Mouse (Mus musculus): ENCODE measurements around the gene Lypd6b. TPM values are rescaled to one million over a fixed set of nuclear protein-coding genes. Genes with fewer than 3 reads are reported as not detected.
A peak's percentile ranks its signal among the peaks of the same experiment; 100 is the strongest.

Lypd6b gene
- polyA plus RNA-seq, 1 experiment from 2014 or later: 4.4 TPM

- no peak for ATAC-seq (ENCODE audit: low FRiP score)
- no peak overlapping the region for H3K27ac ChIP-seq
- H3K4me1 ChIP-seq (replicated peaks): peaks cover 18% of the 10 kb centered on the region; the same call in 1 of the 2 replicates
- no peaks in the 10 kb centered on the region for H3K9me3 ChIP-seq
- no peaks in the 10 kb centered on the region for H3K36me3 ChIP-seq
- 0 out of 2 replicates have a peak, but pooled peaks cover 2% of the 10 kb centered on the region for H3K27me3 ChIP-seq
- no peak overlapping the region for H3K4me2 ChIP-seq
- 88% methylated on average over 6 of the region's 6 CpGs for WGBS
- H3K4me3 ChIP-seq: no peak overlapping the region
- no peak overlapping the region for H3K9ac ChIP-seq
Measured at GRCm38 (mm10) chr2:49909838-49910407, 122.4 kb downstream of the Lypd6b start.

- 67% methylated on average over 7 of the region's 7 CpGs for whole genome bisulfite sequencing
- H3K4me3 ChIP-seq: no peak overlapping the region
Measured at GRCm38 (mm10) chr2:49911296-49912034, 124.0 kb downstream of the Lypd6b start.

GRCm38 (mm10) chr2:49912261-49912895, 124.9 kb downstream of the Lypd6b start:
- Histone ChIP-seq H3K27ac (no peak overlapping the region), H3K36me3 (no peaks in the 10 kb centered on the region), H3K4me2 (no peak overlapping the region), H3K9me3 (no peaks in the 10 kb centered on the region), H3K4me3 (no peak overlapping the region), H3K4me1 (replicated peaks) (peaks cover 21% of the 10 kb centered on the region), H3K9ac (no peak overlapping the region), H3K27me3 (0 out of 2 replicates have a peak, but pooled peaks cover 2% of the 10 kb centered on the region)
- WGBS: 68% methylated on average over 3 of the region's 3 CpGs
- no peak for ATAC-seq (ENCODE audit: low FRiP score)

More at GRCm38 (mm10) chr2:49911296-49912034, 124.0 kb downstream of the Lypd6b start:
- Histone ChIP-seq H3K27me3 (0 out of 2 replicates have a peak, but pooled peaks cover 2% of the 10 kb centered on the region), H3K9me3 (no peaks in the 10 kb centered on the region), H3K4me2 (no peak overlapping the region), H3K9ac (no peak overlapping the region), H3K27ac (no peak overlapping the region), H3K36me3 (no peaks in the 10 kb centered on the region), H3K4me1 (replicated peaks) (peaks cover 18% of the 10 kb centered on the region; the same call in 1 of the 2 replicates)
- ATAC-seq (ENCODE audit: low FRiP score): peak; percentile 24; the same call in 1 of the 2 replicates

GRCm38 (mm10) chr2:49917489-49917888, 130.0 kb downstream of the Lypd6b start:
- H3K27me3 ChIP-seq: no peaks in the 10 kb centered on the region
- WGBS: 25% methylated on average over 10 of the region's 10 CpGs
- no peaks in the 10 kb centered on the region for H3K36me3 ChIP-seq
- H3K4me1 ChIP-seq (replicated peaks): peaks cover 23% of the 10 kb centered on the region
- no peak overlapping the region for H3K4me3 ChIP-seq
- ATAC-seq (ENCODE audit: low FRiP score): no peak
- H3K27ac ChIP-seq: no peak overlapping the region
- no peak overlapping the region for H3K9ac ChIP-seq
- no peaks in the 10 kb centered on the region for H3K9me3 ChIP-seq
- no peak overlapping the region for H3K4me2 ChIP-seq

GRCm38 (mm10) chr2:49918132-49918531, 130.6 kb downstream of the Lypd6b start:
- no peak for ATAC-seq (ENCODE audit: low FRiP score)
- peaks cover 25% of the 10 kb centered on the region for H3K4me1 ChIP-seq (replicated peaks)
- no peaks in the 10 kb centered on the region for H3K9me3 ChIP-seq
- H3K4me2 ChIP-seq: no peak overlapping the region
- H3K9ac ChIP-seq: 0 out of 2 replicates have a peak overlapping the region, but pooled peaks have one; percentile 13
- 77% methylated on average over 4 of the region's 4 CpGs for WGBS
- H3K27me3 ChIP-seq: no peaks in the 10 kb centered on the region
- peak overlapping the region; percentile 30; the same call in 1 of the 2 replicates for H3K27ac ChIP-seq
- H3K36me3 ChIP-seq: no peaks in the 10 kb centered on the region
- H3K4me3 ChIP-seq: no peak overlapping the region

GRCm38 (mm10) chr2:49918692-49919091, 131.2 kb downstream of the Lypd6b start:
- Histone ChIP-seq H3K9ac (0 out of 2 replicates have a peak overlapping the region, but pooled peaks have one; percentile 13), H3K4me1 (replicated peaks) (peaks cover 26% of the 10 kb centered on the region), H3K27me3 (no peaks in the 10 kb centered on the region), H3K9me3 (no peaks in the 10 kb centered on the region), H3K27ac (peak overlapping the region; percentile 30; the same call in 1 of the 2 replicates), H3K4me3 (no peak overlapping the region), H3K4me2 (no peak overlapping the region), H3K36me3 (no peaks in the 10 kb centered on the region)
- no peak for ATAC-seq (ENCODE audit: low FRiP score)
- 28% methylated on average over 9 of the region's 9 CpGs for WGBS

- H3K9ac ChIP-seq: no peak overlapping the region
- no peak overlapping the region for H3K4me2 ChIP-seq
- no peaks in the 10 kb centered on the region for H3K9me3 ChIP-seq
- 62% methylated on average over 8 of the region's 8 CpGs for WGBS
- peaks cover 26% of the 10 kb centered on the region for H3K4me1 ChIP-seq (replicated peaks)
- no peak overlapping the region for H3K27ac ChIP-seq
- no peak overlapping the region for H3K4me3 ChIP-seq
- H3K36me3 ChIP-seq: no peaks in the 10 kb centered on the region
- H3K27me3 ChIP-seq: no peaks in the 10 kb centered on the region
- ATAC-seq (ENCODE audit: low FRiP score): 0 out of 2 replicates have a peak, but pooled peaks have one; percentile 44
Measured at GRCm38 (mm10) chr2:49921948-49922347, 134.5 kb downstream of the Lypd6b start.

- Histone ChIP-seq H3K27ac (no peak overlapping the region), H3K9ac (no peak overlapping the region), H3K9me3 (no peaks in the 10 kb centered on the region), H3K36me3 (no peaks in the 10 kb centered on the region), H3K4me1 (replicated peaks) (peaks cover 19% of the 10 kb centered on the region), H3K4me3 (no peak overlapping the region), H3K4me2 (no peak overlapping the region), H3K27me3 (no peaks in the 10 kb centered on the region)
- ATAC-seq (ENCODE audit: low FRiP score): peak; percentile 46; the same call in 1 of the 2 replicates
- WGBS: 60% methylated on average over 4 of the region's 4 CpGs
Measured at GRCm38 (mm10) chr2:49922810-49923209, 135.3 kb downstream of the Lypd6b start.

GRCm38 (mm10) chr2:49926186-49926585, 138.7 kb downstream of the Lypd6b start:
- no peak for ATAC-seq (ENCODE audit: low FRiP score)
- Histone ChIP-seq H3K4me1 (replicated peaks) (peaks cover 10% of the 10 kb centered on the region; the same call in 1 of the 2 replicates), H3K27me3 (no peaks in the 10 kb centered on the region), H3K9ac (no peak overlapping the region), H3K27ac (no peak overlapping the region), H3K36me3 (no peaks in the 10 kb centered on the region), H3K4me3 (no peak overlapping the region), H3K9me3 (no peaks in the 10 kb centered on the region), H3K4me2 (no peak overlapping the region)
- WGBS: 73% methylated on average over 5 of the region's 5 CpGs

GRCm38 (mm10) chr2:49927362-49927761, 139.9 kb downstream of the Lypd6b start:
- H3K27me3 ChIP-seq: no peaks in the 10 kb centered on the region
- no peak overlapping the region for H3K4me2 ChIP-seq
- no peak for ATAC-seq (ENCODE audit: low FRiP score)
- H3K9me3 ChIP-seq: no peaks in the 10 kb centered on the region
- peaks cover 4% of the 10 kb centered on the region; the same call in 1 of the 2 replicates for H3K4me1 ChIP-seq (replicated peaks)
- H3K27ac ChIP-seq: no peak overlapping the region
- no peak overlapping the region for H3K4me3 ChIP-seq
- no peak overlapping the region for H3K9ac ChIP-seq
- H3K36me3 ChIP-seq: no peaks in the 10 kb centered on the region
- 72% methylated on average over 1 of the region's 1 CpGs for WGBS

GRCm38 (mm10) chr2:49929931-49930330, 142.4 kb downstream of the Lypd6b start:
- Histone ChIP-seq H3K4me2 (no peak overlapping the region), H3K4me3 (no peak overlapping the region), H3K27ac (no peak overlapping the region), H3K36me3 (no peaks in the 10 kb centered on the region), H3K9me3 (no peaks in the 10 kb centered on the region), H3K4me1 (replicated peaks) (no peaks in the 10 kb centered on the region), H3K27me3 (no peaks in the 10 kb centered on the region), H3K9ac (no peak overlapping the region)
- 85% methylated on average over 3 of the region's 3 CpGs for WGBS
- ATAC-seq (ENCODE audit: low FRiP score): no peak

GRCm38 (mm10) chr2:49937621-49938020, 150.1 kb downstream of the Lypd6b start:
- no peak overlapping the region for H3K4me3 ChIP-seq
- H3K4me2 ChIP-seq: no peak overlapping the region
- ATAC-seq (ENCODE audit: low FRiP score): no peak
- no peaks in the 10 kb centered on the region for H3K9me3 ChIP-seq
- no peaks in the 10 kb centered on the region for H3K4me1 ChIP-seq (replicated peaks)
- no peak overlapping the region for H3K27ac ChIP-seq
- 77% methylated on average over 13 of the region's 13 CpGs for WGBS
- H3K36me3 ChIP-seq: no peaks in the 10 kb centered on the region
- H3K9ac ChIP-seq: no peak overlapping the region
- no peaks in the 10 kb centered on the region for H3K27me3 ChIP-seq
